Mouse (Mus musculus): ENCODE data around the gene Slc10a1. TPM values are rescaled to one million over a fixed set of nuclear protein-coding genes. Genes with fewer than 3 reads are reported as not detected.

The Slc10a1 gene
- polyA plus RNA-seq, 1 experiment from 2014 or later, result 0.44 TPM

Other genes with a start within 250 kb of the Slc10a1 start
- 4.9 and 5.3 TPM in 2 replicates for gene Ccdc177, start 208.0 kb downstream of the Slc10a1 start, polyA plus RNA-seq (2014; fragmentation: Nextera tagmentation; extraction: Ambion mirVana)
- gene Susd6, start 178.2 kb downstream of the Slc10a1 start, polyA plus RNA-seq (2014; fragmentation: Nextera tagmentation; extraction: Ambion mirVana), result 18.4 and 19.0 TPM in 2 replicates
- 444 and 504 TPM in 2 replicates for gene Srsf5, start 23.2 kb downstream of the Slc10a1 start, polyA plus RNA-seq (2014; fragmentation: Nextera tagmentation; extraction: Ambion mirVana)
- gene Smoc1, start 58.1 kb upstream of the Slc10a1 start, polyA plus RNA-seq (2014; fragmentation: Nextera tagmentation; extraction: Ambion mirVana), result 17.3 and 19.0 TPM in 2 replicates